Mouse (Mus musculus) CD4-positive, CD25-positive, alpha-beta regulatory T cell, adult 2 months (primary cell): ENCODE results near the gene Dyx1c1.
A peak's percentile ranks its signal among the peaks of the same experiment; 100 is the strongest.

ENCODE experiments used
- DNase-seq: peaks from one replicate; pipeline ENCODE4 v3.0.0-alpha.2; 2012; ENCODE audit warnings: low read depth, low spot score

Gene Dyx1c1

GRCm38 (mm10) chr9:72958521-72959450 lies at the start of gene Dyx1c1, which contains the start of gene Gm44503:
Gene Dyx1c1, plus strand, starts transcription at chr9:72958785.
Gene Gm44503, plus strand, starts transcription at chr9:72958852.
- peak; percentile 95 for DNase-seq

GRCm38 (mm10) chr9:72911381-72911780 lies 47.2 kb upstream of the Dyx1c1 start:
- no peak for DNase-seq

DNA sequence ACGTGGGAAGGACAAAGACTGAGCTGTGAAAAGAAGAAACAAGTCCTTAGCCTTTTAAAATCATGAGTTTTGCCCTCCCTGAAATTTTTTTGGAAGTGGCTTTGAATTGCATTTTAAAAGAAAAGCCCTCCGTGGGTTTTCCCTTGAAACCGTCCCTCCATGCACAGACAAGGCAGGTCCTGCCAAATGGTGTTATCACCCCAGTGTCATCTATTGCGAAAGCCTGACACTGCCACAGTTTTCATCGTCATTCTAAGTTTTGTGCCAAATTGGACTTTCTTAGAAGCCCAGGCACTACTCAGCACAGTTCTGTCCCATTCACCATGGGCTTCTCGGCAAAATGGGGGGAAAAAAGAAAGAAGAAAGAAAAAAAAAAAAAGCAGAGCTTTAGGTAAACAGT lies 45.0 kb upstream of the Dyx1c1 start:
- no peak for DNase-seq

DNA sequence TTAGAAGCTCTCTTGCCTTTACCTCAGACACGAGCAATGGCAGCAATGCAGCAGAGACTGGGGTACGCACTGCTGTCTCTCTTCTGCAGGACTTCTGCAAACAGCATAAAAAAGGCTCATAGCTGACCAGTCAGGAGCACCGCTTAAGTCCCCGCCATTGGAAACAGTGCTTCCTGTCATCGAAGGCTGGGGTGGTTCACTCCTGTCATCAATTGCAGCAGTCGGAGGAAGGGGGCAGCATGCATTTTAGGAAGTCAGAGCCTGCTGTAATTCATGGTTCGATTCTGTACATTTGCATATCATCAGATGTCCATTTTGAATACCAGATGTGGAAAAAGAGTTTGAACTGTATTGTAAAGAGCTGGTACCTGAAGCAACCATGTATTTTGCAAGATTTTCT lies 42.9 kb upstream of the Dyx1c1 start:
- no peak for DNase-seq

- DNase-seq: no peak
Measured at GRCm38 (mm10) chr9:72923068-72923467, 35.5 kb upstream of the Dyx1c1 start.

DNA sequence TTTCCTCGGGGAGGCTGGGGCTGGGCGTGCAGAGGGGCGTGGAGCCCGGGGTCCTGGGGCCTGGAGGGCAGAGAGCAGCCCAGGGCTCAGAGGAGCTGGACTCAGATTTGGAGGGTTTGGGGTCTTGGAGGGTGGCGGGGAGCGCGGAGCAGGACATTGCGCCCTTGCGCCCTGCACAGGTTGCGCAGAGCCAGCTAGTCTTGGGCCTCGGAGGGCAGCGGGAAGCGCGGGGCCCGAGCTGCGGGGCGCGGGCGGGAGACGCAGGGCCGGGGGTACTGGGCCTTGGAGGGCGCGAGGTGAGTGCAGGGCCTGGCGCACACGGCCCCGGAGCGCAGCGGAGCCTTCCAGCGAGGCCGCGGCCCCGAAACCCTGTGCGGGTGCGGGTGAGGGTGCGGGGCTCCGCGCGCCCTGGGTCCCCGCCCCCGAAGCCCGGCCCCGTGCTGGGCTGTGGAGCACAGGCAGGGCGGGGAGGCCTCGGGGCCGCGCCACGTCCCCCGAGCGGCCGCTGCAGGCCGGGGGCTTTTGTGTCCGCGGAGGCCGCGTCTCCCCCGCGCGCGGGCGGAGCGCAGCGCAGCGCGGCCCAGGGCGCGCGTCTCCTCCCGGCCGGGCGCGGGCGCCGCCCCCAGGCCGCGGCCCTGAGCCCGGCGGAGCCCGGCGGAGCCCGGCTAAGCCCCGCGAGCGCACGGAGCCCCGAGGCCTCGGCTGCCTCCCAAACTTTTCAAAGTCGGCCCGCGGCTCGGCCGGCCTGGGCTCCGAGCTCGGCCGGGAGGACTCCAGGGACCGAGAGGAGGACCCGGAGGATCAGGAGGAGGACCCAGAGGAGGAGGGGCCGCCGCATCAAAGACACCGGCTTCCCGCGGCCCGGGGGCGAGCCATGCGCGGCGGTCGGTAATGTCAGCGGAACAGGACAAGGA lies 33.3 kb upstream of the Dyx1c1 start, which contains the start of gene Pygo1:
TSS of gene Pygo1 (plus strand) at position 625 of the 914 bp plus-strand sequence.
- no peak for DNase-seq

DNA sequence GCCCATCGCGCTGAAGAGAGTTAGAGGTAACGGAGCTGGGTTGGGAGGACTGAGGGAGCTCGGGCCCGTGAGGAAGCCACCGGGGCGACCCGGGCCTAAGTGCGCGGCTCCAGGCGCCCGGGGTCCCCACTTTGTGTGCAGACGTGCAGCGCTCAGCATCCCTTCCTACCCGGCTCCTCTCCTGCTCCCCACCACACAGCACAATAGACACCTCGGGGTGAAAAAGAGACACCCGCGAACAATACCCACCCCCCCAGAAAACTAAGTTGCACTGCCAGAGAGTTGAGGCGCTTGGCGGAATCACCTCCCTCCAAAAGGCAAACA lies 32.7 kb upstream of the Dyx1c1 start:
- no peak for DNase-seq

DNA sequence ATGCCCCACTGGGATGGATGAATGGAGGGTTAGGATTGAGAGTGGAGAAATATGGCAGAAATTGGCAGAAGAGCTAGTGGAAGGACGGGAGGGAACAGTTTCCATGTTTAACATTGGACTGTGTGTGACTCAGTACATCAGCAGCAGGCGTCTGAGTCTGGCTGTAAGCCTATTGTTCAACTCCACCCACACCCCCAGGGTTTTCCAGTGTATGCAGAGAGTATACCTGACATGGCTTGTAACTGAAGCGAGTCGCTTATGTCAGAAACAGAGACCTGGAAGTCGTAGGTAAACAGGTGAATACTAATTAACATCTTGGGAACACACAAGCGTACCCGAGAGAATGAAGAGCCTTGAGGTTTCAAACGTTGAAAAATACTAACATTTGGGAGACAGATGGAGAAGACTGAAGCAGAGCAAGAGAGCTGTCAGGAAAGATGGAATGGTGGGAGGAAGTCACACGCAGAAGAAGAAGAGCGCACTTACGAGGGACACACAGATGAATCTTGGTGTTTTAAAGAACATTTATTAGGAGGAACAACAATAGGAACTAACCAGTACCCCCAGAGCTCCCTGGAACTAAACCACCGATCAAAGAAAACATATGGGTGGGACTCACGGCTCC lies 27.3 kb upstream of the Dyx1c1 start:
- DNase-seq: no peak

GRCm38 (mm10) chr9:72935309-72935708 lies 23.3 kb upstream of the Dyx1c1 start:
- peak; percentile 22 for DNase-seq

- DNase-seq: no peak
Measured at GRCm38 (mm10) chr9:72936301-72936700, 22.3 kb upstream of the Dyx1c1 start.

- peak; percentile 36 for DNase-seq
Measured at GRCm38 (mm10) chr9:72943424-72943823, 15.2 kb upstream of the Dyx1c1 start.

GRCm38 (mm10) chr9:72944286-72944685 lies 14.3 kb upstream of the Dyx1c1 start:
- no peak for DNase-seq

GRCm38 (mm10) chr9:72947010-72947409 lies 11.6 kb upstream of the Dyx1c1 start:
- no peak for DNase-seq

DNA sequence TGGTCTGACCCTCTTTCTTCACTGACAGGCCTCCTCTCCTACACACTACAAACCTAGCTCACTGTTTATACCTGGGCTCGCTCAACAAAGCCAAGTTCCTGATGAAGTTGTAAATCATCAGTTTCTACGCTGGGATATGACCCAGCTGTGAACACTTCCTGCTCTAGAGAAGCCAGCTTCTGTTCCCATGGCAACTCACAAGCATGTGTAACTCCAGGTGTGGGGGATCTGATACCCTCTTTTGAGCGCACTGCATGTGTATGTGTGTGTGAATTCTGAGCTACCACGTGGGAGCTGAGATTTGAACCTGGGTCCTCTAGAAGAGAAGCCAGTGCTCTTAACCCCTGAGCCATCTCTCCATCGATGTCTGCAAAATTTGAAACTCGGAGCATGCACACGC lies 9.0 kb upstream of the Dyx1c1 start:
- no peak for DNase-seq

DNA sequence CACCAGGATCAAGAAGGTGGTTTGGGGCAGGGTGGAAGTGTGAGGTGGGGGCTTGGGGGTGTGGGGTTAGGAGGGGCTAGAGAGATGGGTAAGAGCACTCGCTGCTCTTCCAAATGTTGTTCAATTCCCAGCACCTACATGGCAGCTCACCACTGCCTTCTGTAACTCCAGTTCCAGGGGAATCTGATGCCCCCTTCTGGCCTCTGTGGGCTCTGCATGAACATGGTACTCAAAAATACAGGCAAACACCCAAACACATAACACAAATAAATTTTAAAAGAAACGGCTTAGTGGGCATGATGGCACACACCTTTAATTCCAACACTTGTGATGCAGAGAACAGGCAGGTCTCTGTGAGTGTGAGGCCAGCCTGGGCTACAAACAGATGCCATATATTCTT lies 3.8 kb upstream of the Dyx1c1 start:
- DNase-seq: peak; percentile 57

- DNase-seq: peak; percentile 84
Measured at GRCm38 (mm10) chr9:72955546-72955945, 3.0 kb upstream of the Dyx1c1 start.

GRCm38 (mm10) chr9:72961346-72961745 lies 2.8 kb downstream of the Dyx1c1 start:
- DNase-seq: peak; percentile 49

- peak; percentile 84 for DNase-seq
Measured at GRCm38 (mm10) chr9:72961959-72962358, 3.4 kb downstream of the Dyx1c1 start.

DNA sequence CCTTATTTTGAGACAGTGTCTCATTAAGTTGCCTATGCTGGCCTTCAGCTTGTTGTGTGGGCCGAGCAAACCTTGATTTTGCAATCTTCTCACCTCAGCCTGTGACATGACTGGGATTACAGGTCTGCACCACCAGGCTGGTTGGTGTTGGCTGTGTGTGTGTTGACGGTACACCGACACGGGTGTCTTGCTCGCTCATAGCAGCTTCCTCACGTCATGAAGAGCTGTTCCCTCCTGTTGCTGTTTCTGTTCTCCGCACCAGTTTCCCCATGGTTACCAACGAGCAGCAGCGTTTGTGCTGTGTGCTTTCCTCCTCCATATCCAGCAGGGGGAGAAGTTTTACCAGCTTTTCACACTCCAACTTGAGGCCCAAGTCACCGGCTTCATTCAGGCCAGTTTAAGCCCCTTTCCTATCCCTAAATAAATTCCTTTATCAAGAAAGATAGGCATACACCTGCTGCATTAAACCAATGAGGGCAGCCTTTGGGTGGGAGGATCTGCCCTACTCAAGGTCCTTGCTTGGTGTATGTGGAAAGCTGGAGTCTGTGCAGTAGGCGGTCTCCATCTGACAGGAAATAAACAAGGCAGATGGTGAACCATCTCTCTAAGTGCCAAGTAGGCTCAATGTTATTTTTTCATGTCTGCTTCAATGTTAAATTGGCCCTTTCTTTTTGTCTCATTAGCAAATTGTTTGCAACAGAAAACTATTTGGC lies 9.9 kb downstream of the Dyx1c1 start:
- DNase-seq: peak; percentile 89

GRCm38 (mm10) chr9:72969874-72970273 lies 11.3 kb downstream of the Dyx1c1 start:
- DNase-seq: peak; percentile 92

- DNase-seq: no peak
Measured at GRCm38 (mm10) chr9:72972435-72972834, 13.8 kb downstream of the Dyx1c1 start.
